Mouse (Mus musculus): ENCODE measurements around the gene Gm765. TPM values are rescaled to one million over a fixed set of nuclear protein-coding genes. Genes with fewer than 3 reads are reported as not detected.

Gene Gm765
- total RNA-seq, 2 experiments from 2014 or later, result not detected

DNA sequence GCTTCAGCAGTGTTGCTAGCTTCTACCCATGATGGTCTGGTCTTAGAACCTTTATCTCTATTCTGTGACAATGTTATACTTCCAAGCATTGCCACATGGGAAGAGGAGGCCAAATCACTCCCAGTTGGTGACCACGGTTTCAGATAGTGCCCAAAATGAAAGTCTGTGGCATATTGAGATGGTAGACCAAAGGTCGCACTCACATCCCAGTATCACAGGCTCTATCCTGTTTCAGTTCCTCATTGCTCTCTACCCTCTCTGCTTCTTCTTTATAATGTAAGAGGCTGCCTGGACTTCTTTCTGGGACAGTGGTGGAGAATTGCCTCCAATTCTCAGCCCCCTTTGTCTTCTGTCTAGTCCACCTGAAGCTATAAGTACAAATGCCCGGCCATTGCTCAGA is 108.5 kb downstream of the Gm765 start:
- ATAC-seq (replicated peaks; ENCODE audit: low FRiP score, poor library complexity, severe bottlenecking), result no peak

DNA sequence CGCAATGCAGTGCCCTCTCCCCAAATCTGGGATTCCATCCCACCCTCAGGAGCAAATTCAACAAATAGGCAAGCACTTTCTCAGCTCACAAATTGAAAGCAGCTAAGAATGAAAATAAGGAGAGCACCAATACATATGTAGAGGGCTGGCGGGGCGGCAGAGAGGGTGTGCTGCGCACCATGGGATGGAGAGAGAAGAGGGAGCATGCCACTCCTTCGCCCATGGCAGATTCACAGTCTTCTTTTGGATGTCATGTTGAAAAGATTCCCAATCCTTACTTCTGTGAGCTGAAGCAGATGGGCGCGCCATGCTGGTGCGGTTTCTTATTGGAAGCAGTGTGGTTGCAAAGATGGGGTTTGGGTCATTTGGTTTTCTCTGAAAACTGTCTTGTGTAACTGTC is 118.6 kb downstream of the Gm765 start:
- no peak for ATAC-seq (replicated peaks; ENCODE audit: low FRiP score, poor library complexity, severe bottlenecking)

DNA sequence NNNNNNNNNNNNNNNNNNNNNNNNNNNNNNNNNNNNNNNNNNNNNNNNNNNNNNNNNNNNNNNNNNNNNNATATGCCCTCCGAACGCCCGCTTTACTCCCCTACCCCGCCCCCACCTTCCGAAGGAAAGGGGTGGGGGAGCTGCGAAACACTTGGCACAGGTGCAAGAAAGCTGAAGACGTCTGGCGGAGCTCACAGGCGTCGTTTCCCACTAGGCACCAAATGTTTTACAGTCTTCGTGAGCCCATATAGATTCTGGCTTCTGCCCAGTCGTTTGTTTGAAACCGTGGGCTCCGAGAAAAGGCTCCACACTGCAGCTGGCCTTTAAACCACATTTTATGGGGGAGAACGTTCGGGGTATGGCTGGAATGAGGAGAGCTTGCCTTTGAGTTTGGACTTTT is 120.6 kb downstream of the Gm765 start:
- no peak for ATAC-seq (replicated peaks; ENCODE audit: low FRiP score, poor library complexity, severe bottlenecking)

DNA sequence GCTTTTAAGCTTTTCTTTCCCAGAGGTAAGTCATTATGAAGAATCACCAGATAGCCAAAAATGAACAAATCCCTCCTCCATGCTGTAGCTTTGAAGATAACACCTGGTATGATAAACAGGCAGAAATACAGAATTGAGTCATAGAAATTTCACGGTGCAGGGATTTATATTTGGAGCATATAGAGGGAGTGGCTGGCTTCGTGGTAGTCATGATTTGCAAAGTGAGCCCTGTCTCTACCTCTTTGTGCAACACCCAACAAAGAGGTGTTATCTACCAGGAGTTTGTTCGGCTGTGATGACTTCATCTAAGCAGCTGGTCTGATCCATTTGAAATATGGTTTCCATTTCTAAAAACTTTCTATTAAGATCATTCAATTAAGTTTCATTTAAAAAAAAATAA is 130.3 kb downstream of the Gm765 start:
- no peak for ATAC-seq (replicated peaks; ENCODE audit: low FRiP score, poor library complexity, severe bottlenecking)

DNA sequence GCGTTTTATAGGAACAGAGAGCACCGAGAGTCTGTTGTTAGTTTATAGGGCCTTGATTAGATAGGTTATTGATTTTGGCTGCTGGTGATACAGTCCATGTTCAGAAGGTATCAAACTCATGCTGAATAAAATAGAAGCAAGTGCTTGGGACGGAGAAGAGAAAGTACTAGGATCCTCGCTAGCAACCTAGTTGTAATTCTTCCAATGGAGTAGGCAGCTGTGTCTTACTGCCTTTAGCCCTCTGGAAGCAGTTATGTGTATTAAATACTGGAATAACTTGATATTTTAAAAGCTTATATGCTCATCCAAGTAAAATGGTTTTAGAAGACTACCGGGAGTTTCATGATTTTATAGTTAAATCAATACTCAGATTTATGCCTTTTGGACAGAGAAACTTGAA is 132.3 kb downstream of the Gm765 start:
- ATAC-seq (replicated peaks; ENCODE audit: low FRiP score, poor library complexity, severe bottlenecking), result no peak

DNA sequence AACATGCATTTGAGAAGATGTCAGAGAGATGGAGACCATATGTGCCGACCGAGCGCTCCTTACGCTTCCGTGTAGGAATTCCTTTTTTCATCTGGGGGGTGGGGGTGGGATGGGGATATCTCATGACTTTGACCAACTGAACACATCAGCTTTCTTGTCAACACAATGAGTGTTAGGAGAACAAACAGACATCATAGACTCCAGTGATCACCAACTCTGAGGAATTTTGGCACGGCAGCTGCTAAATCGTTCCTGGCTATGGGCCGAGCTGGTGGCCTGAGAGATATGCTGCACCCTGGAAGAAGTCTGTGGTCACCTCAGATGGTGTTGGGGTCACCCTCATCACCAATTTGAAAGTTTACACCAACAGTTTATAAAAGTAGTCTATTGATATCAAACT is 134.5 kb downstream of the Gm765 start:
- no peak for ATAC-seq (replicated peaks; ENCODE audit: low FRiP score, poor library complexity, severe bottlenecking)

DNA sequence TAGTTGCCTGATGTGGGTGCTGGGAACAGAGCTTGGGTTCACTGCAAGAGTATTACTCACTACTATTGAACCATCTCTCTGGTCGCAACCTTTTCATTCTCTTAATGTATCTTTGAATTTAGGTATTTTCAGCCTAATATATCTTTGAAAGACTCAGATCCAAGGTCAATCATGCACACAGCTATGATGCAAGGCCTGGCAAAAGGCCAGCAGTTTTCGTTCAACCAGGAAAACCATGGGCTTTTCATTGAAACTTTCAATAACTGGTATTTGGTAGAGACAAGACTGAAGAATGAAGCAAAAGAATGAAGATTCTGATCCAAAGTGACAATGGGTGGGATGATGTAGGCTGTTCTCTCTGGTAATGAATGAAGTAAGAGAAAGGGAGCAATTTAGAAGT is 143.8 kb downstream of the Gm765 start:
- ATAC-seq (replicated peaks; ENCODE audit: low FRiP score, poor library complexity, severe bottlenecking), result no peak

DNA sequence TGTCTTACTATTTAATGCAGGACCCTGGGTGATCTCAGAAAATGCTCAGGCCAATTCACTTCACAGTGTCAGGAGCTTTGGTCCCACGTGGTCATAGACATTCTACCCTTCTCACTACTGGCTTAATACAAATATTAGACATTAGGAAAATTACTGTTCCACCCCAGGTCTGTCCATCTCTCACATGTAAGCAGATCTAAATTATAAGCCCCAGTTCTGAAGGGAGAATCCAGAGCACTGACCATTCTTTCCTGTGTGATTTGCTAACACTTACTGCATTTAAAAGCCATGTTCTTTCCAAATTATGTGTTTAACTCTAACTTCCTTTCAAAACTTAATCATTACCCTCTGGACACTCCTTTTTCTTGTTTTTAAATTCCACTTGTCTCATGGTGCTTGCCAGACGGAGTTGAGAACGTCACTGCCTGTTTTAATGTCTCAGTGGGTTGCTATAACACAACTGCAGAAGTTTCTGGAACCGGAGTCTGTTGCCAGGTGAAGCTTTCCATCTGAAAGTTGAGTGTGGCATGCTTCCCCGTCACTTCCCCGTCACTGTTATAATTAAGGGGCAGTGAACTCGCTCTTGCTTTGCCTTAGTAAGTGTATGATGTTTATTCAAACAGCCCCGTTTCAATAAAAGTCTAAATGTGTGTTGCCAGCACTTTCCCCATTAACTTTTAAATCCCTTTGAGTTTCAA is 151.7 kb downstream of the Gm765 start:
- ATAC-seq (replicated peaks; ENCODE audit: low FRiP score, poor library complexity, severe bottlenecking), result no peak

All from erythroid progenitor cell, adult 5-6 weeks (primary cell).